Mouse (Mus musculus) liver, embryonic 18 days (tissue): Measurements from ENCODE around the gene Irak3. TPM values are rescaled to one million over a fixed set of nuclear protein-coding genes. Genes with fewer than 3 reads are reported as not detected.

Source experiments
- polyA plus RNA-seq: library from polyadenylated mRNA; depleted of rRNA; stranded (reverse); fragments of >200 nt; gene quantifications from 2 replicates; pipeline ENCODE4 v1.2.3, GENCODE M21; 2012; rRNA removed

Gene Irak3
- polyA plus RNA-seq = 1.6 and 2.6 TPM in 2 replicates

DNA sequence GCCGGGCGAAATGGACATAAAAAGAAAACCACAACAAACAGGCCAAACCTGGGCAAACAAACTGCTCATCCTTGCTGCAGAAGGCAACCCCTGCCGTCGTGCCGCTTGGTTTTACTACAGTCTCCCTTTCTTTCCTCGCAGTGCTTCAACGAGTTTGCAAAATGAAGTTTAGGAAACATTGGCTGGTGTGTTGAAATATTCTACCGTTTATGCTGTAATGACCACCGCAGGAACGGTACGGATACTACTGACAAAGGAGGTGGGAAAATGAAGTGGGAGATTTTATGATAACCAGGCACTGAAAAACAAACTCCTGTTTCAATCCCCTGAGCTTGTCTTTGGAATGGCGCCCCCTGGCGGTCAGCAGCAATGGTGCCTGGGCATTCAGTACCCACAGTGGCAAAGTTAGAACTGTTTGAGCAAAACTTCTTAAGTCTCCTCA, at the start of gene Irak3:
Irak3 (minus strand) TSS at position 170 of the 442 bp plus-strand sequence.

DNA sequence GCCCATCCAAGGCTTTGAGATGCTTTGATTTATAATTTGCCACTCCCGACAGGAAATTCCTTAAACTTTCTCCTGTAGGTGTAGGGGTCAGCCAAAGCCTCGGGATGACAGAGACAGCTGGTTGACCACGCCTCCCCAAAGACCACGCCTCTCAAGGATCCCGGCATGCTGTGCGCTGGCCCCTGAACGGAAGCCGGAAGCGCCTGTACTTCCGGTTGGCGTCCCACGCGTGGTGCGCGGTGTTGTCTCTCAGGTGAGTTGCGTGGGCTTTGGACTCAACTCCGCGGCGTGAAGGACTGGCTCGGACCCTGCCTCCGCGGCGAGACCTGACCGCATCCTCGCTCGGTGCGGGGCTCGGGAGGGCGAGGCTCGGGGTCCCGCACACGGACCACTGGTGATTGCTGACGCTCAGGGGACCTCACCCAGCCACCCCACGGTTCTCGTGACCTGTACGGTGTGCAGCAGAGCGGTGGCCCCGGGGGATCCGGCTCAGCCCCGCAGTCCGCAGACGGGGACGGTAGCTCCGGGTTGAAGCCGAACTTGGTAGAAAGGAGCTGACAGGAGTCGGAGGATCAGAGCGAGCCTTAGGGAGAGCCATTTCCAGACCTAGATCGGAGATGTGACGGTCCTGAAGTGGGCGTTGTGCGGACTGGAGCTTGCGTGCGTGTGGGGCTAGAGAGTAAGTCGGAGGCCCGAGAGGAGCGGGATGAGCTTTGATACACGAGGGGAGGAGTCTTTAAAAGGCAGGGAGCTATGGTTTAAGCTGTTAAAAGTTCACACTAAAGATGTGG, 25.1 kb upstream of the Irak3 start, which contains the start of gene Llph:
Llph (plus strand) TSS at position 200 of the 791 bp plus-strand sequence.

GRCm38 (mm10) chr10:120201131-120201921, 604 bp downstream of the Irak3 start, which contains the start of gene Tmbim4:
Gene Tmbim4 (plus strand): TSS chr10:120201590.

DNA sequence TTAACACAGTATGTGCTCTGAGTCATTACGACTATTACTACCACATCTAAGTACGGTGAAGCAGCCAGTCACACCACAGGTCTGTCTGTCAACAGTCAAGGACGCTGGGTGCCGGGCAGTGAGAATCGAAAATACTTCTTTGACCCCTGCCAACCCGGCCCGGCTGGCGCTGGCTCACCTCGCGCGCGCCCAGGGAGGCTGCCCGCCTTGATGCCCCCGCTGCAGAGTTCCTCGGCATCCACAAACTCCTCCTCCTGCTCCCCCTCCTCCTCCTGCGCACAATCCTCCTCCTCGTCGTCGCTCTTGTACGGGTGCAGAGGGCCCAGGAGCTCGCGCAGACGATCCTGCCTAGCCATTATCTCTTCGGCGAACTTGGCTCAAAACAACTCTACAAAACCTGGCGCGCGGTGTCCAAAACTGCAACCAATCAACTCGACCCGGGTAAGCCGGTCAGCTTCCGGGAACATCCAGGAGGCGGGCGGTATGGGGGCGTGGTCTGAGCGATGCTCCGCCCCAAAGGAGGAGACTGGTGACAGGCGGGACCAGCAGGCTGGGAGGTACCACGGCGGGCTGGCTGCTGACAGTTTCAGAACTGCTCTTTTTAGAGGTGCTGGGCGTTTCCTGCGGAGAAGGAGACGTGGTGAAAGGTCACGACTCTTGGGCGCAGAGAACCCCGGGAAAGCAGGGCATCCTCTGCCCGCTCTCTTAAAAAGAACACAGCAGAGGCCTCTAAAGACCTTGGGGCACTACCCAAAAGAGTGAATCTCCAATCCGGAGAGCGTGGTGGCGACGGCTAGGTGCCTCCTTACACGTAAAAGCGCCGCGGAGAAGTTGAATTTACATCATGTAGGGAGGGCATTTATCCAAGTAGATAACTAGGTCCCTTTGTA, 89.2 kb downstream of the Irak3 start, which contains the start of gene Helb:
Helb (minus strand) TSS at position 481 of the 890 bp plus-strand sequence.

Other genes starting within 250 kb of the Irak3 start
- 5.5 and 6.0 TPM in 2 replicates for gene Helb, start 89.1 kb downstream of the Irak3 start, polyA plus RNA-seq
- gene Tmbim4, start 540 bp downstream of the Irak3 start, polyA plus RNA-seq = 68.9 and 79.0 TPM in 2 replicates
- gene Llph, start 24.9 kb upstream of the Irak3 start, polyA plus RNA-seq = 22.9 and 23.3 TPM in 2 replicates